Mouse (Mus musculus) testis, adult 2 months (tissue): Measurements from ENCODE around the gene Adam8. TPM values are rescaled to one million over a fixed set of nuclear protein-coding genes. Genes with fewer than 3 reads are reported as not detected.
A peak's percentile ranks its signal among the peaks of the same experiment; 100 is the strongest.

Source experiments
- H3K27ac ChIP-seq: fragments of 200-500 bp; 2 replicates; pipeline ENCODE4 v1.5.1; 2012; ENCODE audit warnings: low read depth, low read length; ENCODE audit not compliant: control insufficient read depth, insufficient read depth
- H3K27me3 ChIP-seq: fragments of 200-500 bp; 2 replicates; pipeline ENCODE4 v1.6.1; 2012; ENCODE audit warnings: mild to moderate bottlenecking, low read length, moderate library complexity; ENCODE audit not compliant: control insufficient read depth, insufficient read depth
- H3K36me3 ChIP-seq: fragments of 200-500 bp; 2 replicates; pipeline ENCODE4 v1.6.1; 2012; ENCODE audit warnings: mild to moderate bottlenecking, low read length; ENCODE audit not compliant: control insufficient read depth, insufficient read depth
- H3K4me1 ChIP-seq: fragments of 200-500 bp; 2 replicates; pipeline ENCODE4 v1.6.1; 2012; ENCODE audit warnings: low read length; ENCODE audit not compliant: control insufficient read depth, insufficient read depth
- H3K4me3 ChIP-seq: fragments of 200-500 bp; 2 replicates; pipeline ENCODE4 v1.5.1; 2012; ENCODE audit warnings: low read depth, mild to moderate bottlenecking, low read length, moderate library complexity, mixed read lengths; ENCODE audit not compliant: control insufficient read depth
- CTCF ChIP-seq: fragments of 200-500 bp; IDR thresholded peaks from 2 replicates; pipeline ENCODE4 v1.5.1; 2012; ENCODE audit warnings: low read depth, mild to moderate bottlenecking, inconsistent platforms, low read length, moderate library complexity; ENCODE audit not compliant: control insufficient read depth, insufficient read depth, insufficient replicate concordance
- POLR2A ChIP-seq: fragments of 200-500 bp; IDR thresholded peaks from 2 replicates; pipeline ENCODE4 v1.6.1; 2012; ENCODE audit warnings: low read depth, mild to moderate bottlenecking, inconsistent platforms, low read length, moderate library complexity; ENCODE audit not compliant: control insufficient read depth
- polyA plus RNA-seq: library from polyadenylated mRNA; depleted of rRNA; stranded (reverse); fragments of >200 nt; gene quantifications from 2 replicates; pipeline ENCODE4 v1.2.3, GENCODE M21; 2012

Gene Adam8
- polyA plus RNA-seq, 1 experiment: 7.0 TPM

GRCm38 (mm10) chr7:139946032-139946431 is 46.3 kb downstream of the Adam8 start:
- H3K27me3 ChIP-seq: peaks cover 7% of the 10 kb centered on the region; the same call in 1 of the 2 replicates
- H3K27ac ChIP-seq: no peak overlapping the region
- H3K4me3 ChIP-seq: no peak overlapping the region
- no peaks in the 10 kb centered on the region for H3K36me3 ChIP-seq
- TF ChIP-seq CTCF (no peak), POLR2A (no peak)
- peaks cover 34% of the 10 kb centered on the region for H3K4me1 ChIP-seq

- Histone ChIP-seq H3K4me3 (no peak overlapping the region), H3K36me3 (no peaks in the 10 kb centered on the region), H3K27ac (no peak overlapping the region), H3K4me1 (peaks cover 37% of the 10 kb centered on the region), H3K27me3 (peaks cover 7% of the 10 kb centered on the region; the same call in 1 of the 2 replicates)
- TF ChIP-seq POLR2A (no peak), CTCF (no peak)
Measured at GRCm38 (mm10) chr7:139945516-139945915, 46.8 kb downstream of the Adam8 start.

GRCm38 (mm10) chr7:139944291-139945240 is 47.8 kb downstream of the Adam8 start:
- no peaks in the 10 kb centered on the region for H3K36me3 ChIP-seq
- TF ChIP-seq POLR2A (no peak), CTCF (no peak)
- peaks cover 7% of the 10 kb centered on the region; the same call in 1 of the 2 replicates for H3K27me3 ChIP-seq
- peaks cover 31% of the 10 kb centered on the region for H3K4me1 ChIP-seq
- peak overlapping the region; percentile 50 for H3K4me3 ChIP-seq
- H3K27ac ChIP-seq: no peak overlapping the region

- Histone ChIP-seq H3K27me3 (peaks cover 7% of the 10 kb centered on the region; the same call in 1 of the 2 replicates), H3K36me3 (no peaks in the 10 kb centered on the region), H3K27ac (no peak within 1 kb of the TSS), H3K4me1 (peaks cover 29% of the 10 kb centered on the region), H3K4me3 (peak within 1 kb of the TSS; percentile 50)
- TF ChIP-seq POLR2A (no peak), CTCF (no peak)
Measured at GRCm38 (mm10) chr7:139943674-139944281, 48.6 kb downstream of the Adam8 start, which contains the start of gene Utf1. TSS of gene Utf1 (plus strand) at chr7:139943789.

GRCm38 (mm10) chr7:139940476-139941209 is 51.7 kb downstream of the Adam8 start:
- peaks cover 23% of the 10 kb centered on the region for H3K4me1 ChIP-seq
- TF ChIP-seq POLR2A (no peak), CTCF (no peak)
- H3K36me3 ChIP-seq: no peaks in the 10 kb centered on the region
- no peak overlapping the region for H3K27ac ChIP-seq
- H3K27me3 ChIP-seq: peaks cover 7% of the 10 kb centered on the region; the same call in 1 of the 2 replicates
- H3K4me3 ChIP-seq: no peak overlapping the region

- no peak for TF ChIP-seq POLR2A
- no peak for TF ChIP-seq CTCF
- H3K27ac ChIP-seq: no peak overlapping the region
- H3K4me1 ChIP-seq: peaks cover 3% of the 10 kb centered on the region; the same call in 1 of the 2 replicates
- H3K4me3 ChIP-seq: no peak overlapping the region
- H3K36me3 ChIP-seq: no peaks in the 10 kb centered on the region
- H3K27me3 ChIP-seq: no peaks in the 10 kb centered on the region
Measured at GRCm38 (mm10) chr7:139937810-139938209, 54.6 kb downstream of the Adam8 start.
